Mouse (Mus musculus) frontal cortex, adult 2 months (tissue): ENCODE results near the gene Myo1d. TPM values are rescaled to one million over a fixed set of nuclear protein-coding genes. Genes with fewer than 3 reads are reported as not detected.

ENCODE experiments used
- DNase-seq, 2 experiments: peaks; one replicate each; pipeline ENCODE4 v3.0.0; 2022; ENCODE audit warnings: low spot score in 1 of 2; ENCODE audit errors: extremely low spot score in 1 of 2
- polyA plus RNA-seq: library from polyadenylated mRNA; depleted of rRNA; stranded (reverse); fragments of >200 nt; gene quantifications from 2 replicates; pipeline ENCODE4 v1.2.3, GENCODE M21; 2012

Myo1d gene
- polyA plus RNA-seq, 1 experiment: 6.2 TPM

- no peak for DNase-seq
These were observed 45.1 kb downstream of the Myo1d start for GRCm38 (mm10) chr11:80734771-80735170.

- peak in 1 of 2 experiments; percentile 34 for DNase-seq
These were observed 55.1 kb downstream of the Myo1d start for GRCm38 (mm10) chr11:80724701-80725100.

- DNase-seq: no peak
These were observed 56.3 kb downstream of the Myo1d start for GRCm38 (mm10) chr11:80723406-80724047.

- DNase-seq: no peak
These were observed 60.8 kb downstream of the Myo1d start for GRCm38 (mm10) chr11:80719014-80719413.

GRCm38 (mm10) chr11:80718036-80718435 is 61.8 kb downstream of the Myo1d start:
- no peak for DNase-seq

GRCm38 (mm10) chr11:80715115-80715514 is 64.7 kb downstream of the Myo1d start:
- no peak for DNase-seq

GRCm38 (mm10) chr11:80713705-80714104 is 66.1 kb downstream of the Myo1d start:
- DNase-seq: no peak

GRCm38 (mm10) chr11:80712201-80712600 is 67.6 kb downstream of the Myo1d start:
- no peak for DNase-seq

- no peak for DNase-seq
These were observed 68.5 kb downstream of the Myo1d start for GRCm38 (mm10) chr11:80711336-80711735.

GRCm38 (mm10) chr11:80700611-80701010 is 79.2 kb downstream of the Myo1d start:
- DNase-seq: no peak

GRCm38 (mm10) chr11:80698721-80699120 is 81.1 kb downstream of the Myo1d start:
- no peak for DNase-seq

- peak in 1 of 2 experiments; percentile 80 for DNase-seq
These were observed 83.5 kb downstream of the Myo1d start for GRCm38 (mm10) chr11:80696350-80696749.

- DNase-seq: no peak
These were observed 95.2 kb downstream of the Myo1d start for GRCm38 (mm10) chr11:80684603-80685002.

- no peak for DNase-seq
These were observed 97.1 kb downstream of the Myo1d start for GRCm38 (mm10) chr11:80682745-80683144.

GRCm38 (mm10) chr11:80673013-80673412 is 106.8 kb downstream of the Myo1d start:
- no peak for DNase-seq

GRCm38 (mm10) chr11:80670391-80670790 is 109.4 kb downstream of the Myo1d start:
- peak; percentile 62 to 90 for DNase-seq

GRCm38 (mm10) chr11:80669934-80670333 is 109.9 kb downstream of the Myo1d start:
- DNase-seq: peak in 1 of 2 experiments; percentile 54

- no peak for DNase-seq
These were observed 113.6 kb downstream of the Myo1d start for GRCm38 (mm10) chr11:80666211-80666610.

GRCm38 (mm10) chr11:80664261-80664660 is 115.6 kb downstream of the Myo1d start:
- peak in 1 of 2 experiments; percentile 47 for DNase-seq

GRCm38 (mm10) chr11:80645111-80645510 is 134.7 kb downstream of the Myo1d start:
- DNase-seq: peak; percentile 54 to 60

GRCm38 (mm10) chr11:80628992-80629865 is 150.6 kb downstream of the Myo1d start:
- peak in 1 of 2 experiments; percentile 40 for DNase-seq

GRCm38 (mm10) chr11:80628581-80628980 is 151.2 kb downstream of the Myo1d start:
- no peak for DNase-seq
